Mouse (Mus musculus): ENCODE measurements around the gene Slc7a14. TPM values are rescaled to one million over a fixed set of nuclear protein-coding genes. Genes with fewer than 3 reads are reported as not detected.

Gene Slc7a14
- total RNA-seq, 2 experiments from 2014 or later: 0.03 to 0.05 TPM

GRCm38 (mm10) chr3:31162860-31163259 lies 147.3 kb downstream of the Slc7a14 start:
- Histone ChIP-seq H3K27ac (no peak overlapping the region), H3K4me3 (no peak overlapping the region)
- intact Hi-C loops (cut with DNase I): no loop called here
- TF ChIP-seq CTCF (IDR thresholded peaks at IDR 0.05): no peak
- DNase-seq: no peak

GRCm38 (mm10) chr3:31161336-31161735 lies 148.8 kb downstream of the Slc7a14 start:
- Histone ChIP-seq H3K27ac (no peak overlapping the region), H3K4me3 (no peak overlapping the region)
- intact Hi-C loops (cut with DNase I): no loop called here
- DNase-seq: no peak
- TF ChIP-seq CTCF (IDR thresholded peaks at IDR 0.05): no peak

- Histone ChIP-seq H3K27ac (no peak overlapping the region), H3K4me3 (no peak overlapping the region)
- TF ChIP-seq CTCF (IDR thresholded peaks at IDR 0.05): no peak
- intact Hi-C loops (cut with DNase I): no loop called here
- no peak for DNase-seq
Measured at GRCm38 (mm10) chr3:31160046-31160445, 150.1 kb downstream of the Slc7a14 start.

- TF ChIP-seq CTCF (IDR thresholded peaks at IDR 0.05): no peak
- 0 out of 2 replicates have a peak overlapping the region, but pooled peaks have one; percentile 28 for H3K4me3 ChIP-seq
- no peak for DNase-seq
- intact Hi-C loops (cut with DNase I): loop anchor here (10.0 kb wide), 1 partner anchor 1157 kb away; no protein-coding TSS in a partner anchor
- H3K27ac ChIP-seq: no peak overlapping the region
Measured at GRCm38 (mm10) chr3:31157776-31158175, 152.4 kb downstream of the Slc7a14 start.

- intact Hi-C loops (cut with DNase I): loop anchor here (10.0 kb wide), 1 partner anchor 1159 kb away; no protein-coding TSS in a partner anchor
- H3K27ac ChIP-seq: no peak overlapping the region
Measured at GRCm38 (mm10) chr3:31156126-31156525, 154.1 kb downstream of the Slc7a14 start.

More at GRCm38 (mm10) chr3:31156126-31156525, 154.1 kb downstream of the Slc7a14 start:
- H3K4me3 ChIP-seq: no peak overlapping the region
- TF ChIP-seq CTCF (IDR thresholded peaks at IDR 0.05): no peak
- DNase-seq: no peak

Other genes starting within 250 kb of the Slc7a14 start
- gene Skil, start 215.3 kb downstream of the Slc7a14 start, total RNA-seq (2021): 10 to 100 TPM in 1 of 2 experiments, 1 to 10 TPM in 1; 8.3 to 19.8 TPM
- gene Cldn11, start 160.5 kb downstream of the Slc7a14 start, total RNA-seq (2021): under 1 TPM in 1 of 2 experiments, not detected in 1; 0.17 TPM

Measured in gastrocnemius, adult 2 months (tissue).